Mouse (Mus musculus): ENCODE data around the gene Rrbp1.

The Rrbp1 gene

GRCm38 (mm10) chr2:143914760-143915599 is 96.1 kb downstream of the Rrbp1 start, which contains the start of gene Dstn:
Dstn (plus strand) TSS chr2:143915320.
- DNase-seq = peak; percentile 99

GRCm38 (mm10) chr2:143914221-143914620 is 96.8 kb downstream of the Rrbp1 start:
- DNase-seq = no peak

- no peak for DNase-seq
These were observed 98.9 kb downstream of the Rrbp1 start for GRCm38 (mm10) chr2:143912199-143912598.

- DNase-seq = no peak
These were observed 101.8 kb downstream of the Rrbp1 start for GRCm38 (mm10) chr2:143909230-143909629.

GRCm38 (mm10) chr2:143904896-143905295 is 106.2 kb downstream of the Rrbp1 start:
- DNase-seq = peak; percentile 39

GRCm38 (mm10) chr2:143903376-143904045 is 107.6 kb downstream of the Rrbp1 start:
- no peak for DNase-seq

GRCm38 (mm10) chr2:143900821-143901351 is 110.2 kb downstream of the Rrbp1 start:
- DNase-seq = no peak

- no peak for DNase-seq
These were observed 111.4 kb downstream of the Rrbp1 start for GRCm38 (mm10) chr2:143899470-143900220.
